Mouse (Mus musculus) left cerebral cortex, postnatal 10 days (tissue): ENCODE data around the gene Ttll5. TPM values are rescaled to one million over a fixed set of nuclear protein-coding genes. Genes with fewer than 3 reads are reported as not detected.

Experiments
- DNase-seq, 2 experiments: peaks; one replicate each; pipeline ENCODE4 v3.0.0; 2021 to 2022; ENCODE audit warnings: low spot score in 2 of 2, mixed read lengths in 1 of 2; ENCODE audit errors: extremely low spot score in 1 of 2
- intact Hi-C: fragments of 180-260 bp; cut with DNase I; formaldehyde crosslinking; loops from one replicate; pipeline ENCODE4 v1.15.1; 2025
- total RNA-seq, 2 experiments: library from RNA; stranded (reverse); gene quantifications; 2 replicates each; pipeline ENCODE4 v1.2.3; 2021

Gene Ttll5
- total RNA-seq, 2 experiments from 2014 or later = 29.7 to 38.6 TPM

GRCm38 (mm10) chr12:86057516-86057915 is 233.1 kb downstream of the Ttll5 start:
- DNase-seq = no peak
- intact Hi-C loops = no loop called here

GRCm38 (mm10) chr12:86059341-86059740 is 234.9 kb downstream of the Ttll5 start:
- no peak for DNase-seq
- intact Hi-C loops = no loop called here

DNA sequence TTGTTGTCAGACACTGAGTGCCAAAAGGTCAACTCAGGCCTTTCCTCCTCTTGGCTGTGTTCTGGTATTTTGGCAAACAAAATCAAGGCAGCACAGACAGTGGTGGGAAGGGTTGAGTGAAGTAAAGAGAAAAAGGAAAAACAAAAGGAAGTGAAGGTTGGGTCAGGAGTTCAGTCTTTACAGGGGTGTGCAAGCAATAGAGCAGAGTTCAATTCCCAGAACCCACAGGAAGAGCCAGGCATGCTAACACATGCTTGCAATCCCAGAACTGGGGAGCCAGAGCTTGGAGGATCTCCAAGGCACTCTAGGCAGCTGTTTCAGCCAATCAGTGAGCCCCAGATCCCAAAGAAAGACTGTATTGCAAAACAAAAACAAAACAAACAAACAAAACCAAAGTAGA is 240.3 kb downstream of the Ttll5 start:
- DNase-seq = no peak
- intact Hi-C loops = no loop called here

- DNase-seq = no peak
- intact Hi-C loops = loop anchor here (10.0 kb wide), 1 partner anchor 327 kb away; the partner anchor contains the start of gene Flvcr2
Observed at GRCm38 (mm10) chr12:86071432-86071831, 247.0 kb downstream of the Ttll5 start.

DNA sequence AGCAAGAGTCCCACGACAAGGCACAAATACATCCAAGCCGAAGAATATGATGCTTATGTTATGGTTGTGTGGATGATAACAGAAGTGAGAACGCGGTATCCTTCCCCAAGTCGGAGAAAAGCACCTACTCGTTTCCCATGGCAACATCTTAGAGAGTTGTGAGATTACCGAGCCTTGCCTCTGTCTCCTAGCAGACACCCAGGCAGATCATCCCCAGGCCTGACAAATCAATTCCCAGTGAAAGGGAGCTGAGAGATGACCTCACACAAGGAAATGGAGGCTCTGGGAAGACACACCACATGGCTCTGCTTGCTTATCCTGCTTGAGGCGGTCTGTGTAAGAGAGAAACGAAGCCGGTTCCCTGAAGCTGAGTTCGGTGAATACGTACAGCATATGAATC is 250.2 kb downstream of the Ttll5 start:
- peak; percentile 25 to 37 for DNase-seq
- intact Hi-C loops = loop anchor here (5.0 to 10.0 kb wide), 3 partner anchors 52 to 330 kb away; partner anchors contain the start of gene Flvcr2

DNA sequence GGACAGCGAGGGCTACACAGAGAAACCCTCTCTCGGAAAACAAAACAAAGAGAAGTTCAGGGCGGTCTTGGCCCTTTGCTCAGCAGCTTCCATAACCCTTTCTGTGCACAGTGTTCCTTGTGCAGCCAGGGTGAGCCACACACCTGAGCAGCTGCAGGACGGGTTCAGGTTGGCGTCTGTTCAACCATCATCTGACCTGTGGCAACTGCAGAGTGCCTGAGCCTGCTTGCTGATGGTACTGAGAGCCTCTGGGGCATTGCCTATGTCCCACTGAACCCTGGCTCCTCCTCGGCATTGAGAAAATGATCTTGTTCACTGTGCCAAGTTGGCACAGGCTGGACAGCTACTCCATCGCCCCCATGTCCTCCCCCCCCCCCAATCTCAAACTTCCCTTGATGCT is 250.9 kb downstream of the Ttll5 start:
- DNase-seq = no peak
- intact Hi-C loops = loop anchor here (5.0 to 10.0 kb wide), 3 partner anchors 53 to 331 kb away; partner anchors contain the start of gene Flvcr2

GRCm38 (mm10) chr12:86076321-86076901 is 252.0 kb downstream of the Ttll5 start:
- peak in 1 of 2 experiments; percentile 64 for DNase-seq
- intact Hi-C loops = loop anchor here (5.0 to 10.0 kb wide), 3 partner anchors 54 to 332 kb away; partner anchors contain the start of gene Flvcr2

DNA sequence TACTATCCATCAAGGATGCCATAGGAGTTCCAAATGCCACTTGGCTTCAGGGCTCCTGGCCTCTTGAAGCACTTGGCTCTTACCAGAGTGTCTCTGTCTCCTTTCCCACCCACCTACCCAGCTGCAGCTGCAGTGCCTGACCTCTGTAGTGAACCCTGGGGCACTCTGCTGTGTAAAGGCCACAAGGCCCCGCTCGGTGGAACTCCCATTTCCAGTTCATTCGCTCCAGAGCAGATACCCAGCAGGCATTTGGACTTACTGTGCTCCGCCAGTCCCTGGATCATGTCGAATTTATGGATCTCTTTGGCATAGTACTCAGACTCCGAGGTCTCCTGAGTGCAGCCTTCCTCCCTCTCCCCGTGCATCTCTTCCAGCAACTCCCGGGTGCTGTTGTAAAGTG is 252.9 kb downstream of the Ttll5 start:
- intact Hi-C loops = loop anchor here (5.0 to 10.0 kb wide), 3 partner anchors 55 to 333 kb away; partner anchors contain the start of gene Flvcr2
- DNase-seq = peak in 1 of 2 experiments; percentile 50

GRCm38 (mm10) chr12:86077736-86078135 is 253.3 kb downstream of the Ttll5 start:
- intact Hi-C loops = loop anchor here (2.0 to 10.0 kb wide), 4 partner anchors 55 to 333 kb away; partner anchors contain the start of gene Flvcr2
- DNase-seq = no peak

DNA sequence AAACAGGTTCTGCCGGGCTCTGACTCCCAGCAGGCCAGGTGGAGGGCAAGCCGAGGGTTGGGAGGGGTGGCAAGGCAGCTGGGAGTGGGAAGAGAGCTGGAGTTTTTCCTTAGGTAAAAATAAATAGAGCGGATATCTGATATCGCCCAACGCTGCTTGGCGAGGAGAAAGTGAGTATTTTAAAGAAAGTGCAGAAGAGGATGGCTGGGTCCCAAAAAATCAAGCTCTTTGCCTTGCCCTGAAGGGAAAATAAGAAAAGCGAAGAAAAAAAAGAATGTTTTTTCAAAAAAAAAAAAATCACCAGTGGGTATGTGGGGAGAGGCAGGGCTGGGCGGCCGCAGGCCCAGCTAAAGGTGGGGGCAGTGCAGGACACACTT is 253.7 kb downstream of the Ttll5 start:
- intact Hi-C loops = loop anchor here (2.0 to 10.0 kb wide), 4 partner anchors 56 to 333 kb away; partner anchors contain the start of gene Flvcr2
- DNase-seq = no peak

DNA sequence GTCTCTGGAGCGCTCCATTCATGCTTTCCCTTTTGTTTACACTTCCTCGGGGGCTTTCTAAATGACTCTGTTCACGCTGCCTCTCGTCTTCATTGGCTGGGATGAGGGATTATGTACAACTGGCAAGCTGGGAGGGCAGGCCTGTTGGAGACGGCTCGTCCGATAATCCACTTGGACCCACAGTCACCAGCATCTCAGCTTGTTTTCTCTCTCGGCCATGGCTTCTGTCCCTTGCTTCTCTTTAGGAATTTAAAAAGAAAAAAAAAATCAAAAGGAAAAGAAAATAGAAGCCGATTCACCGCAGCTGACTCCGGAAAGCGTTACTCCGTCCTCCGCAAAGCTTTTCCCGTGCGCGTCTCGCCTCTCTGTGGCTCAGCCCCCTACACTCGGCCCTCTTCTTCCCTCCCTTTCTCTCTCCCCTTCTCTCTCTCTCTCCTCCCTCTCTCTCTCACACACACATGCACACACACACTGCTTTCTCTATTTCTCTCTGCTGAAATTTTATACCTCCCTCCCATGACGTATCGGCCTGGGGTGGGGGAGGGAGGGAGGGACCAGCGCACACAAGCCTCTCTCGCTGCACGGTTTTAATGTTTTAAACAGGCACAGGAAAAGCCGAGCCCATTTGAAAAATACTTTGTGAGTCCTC is 254.2 kb downstream of the Ttll5 start, which contains the start of gene Tgfb3:
Gene Tgfb3 (minus strand): TSS at position 489 of the 649 bp plus-strand sequence.
- DNase-seq = no peak
- intact Hi-C loops = loop anchor here (2.0 to 10.0 kb wide), 4 partner anchors 56 to 334 kb away; partner anchors contain the start of gene Flvcr2

DNA sequence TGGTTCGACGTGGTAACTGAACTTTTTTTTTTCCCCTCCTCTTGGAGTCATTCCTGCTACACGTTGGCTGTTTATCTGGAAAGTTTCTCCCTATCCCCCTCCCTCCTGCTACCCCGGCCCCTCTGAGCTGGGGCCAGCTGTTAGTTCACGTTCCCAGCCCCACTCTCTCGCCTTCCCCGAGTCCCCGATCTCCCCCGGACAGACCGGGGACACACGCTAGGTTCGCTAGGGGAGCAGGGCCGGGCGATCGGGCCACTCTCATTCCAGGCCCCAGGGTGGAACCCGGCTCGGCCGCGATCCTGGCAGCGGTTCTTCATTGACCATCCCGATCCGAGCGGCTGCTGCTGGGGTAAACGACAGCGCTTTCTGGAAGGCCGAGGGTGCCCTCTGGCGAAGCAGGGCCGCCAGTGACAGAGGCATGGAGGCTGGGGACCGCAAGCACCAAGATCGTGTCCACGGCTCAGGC is 254.8 kb downstream of the Ttll5 start:
- peak; percentile 88 to 93 for DNase-seq
- intact Hi-C loops = loop anchor here (2.0 to 10.0 kb wide), 4 partner anchors 57 to 334 kb away; partner anchors contain the start of gene Flvcr2

GRCm38 (mm10) chr12:86082481-86083012 is 258.1 kb downstream of the Ttll5 start, which contains the start of gene Ift43:
Gene Ift43, plus strand, starts transcription at chr12:86082541.
- intact Hi-C loops = no loop called here
- DNase-seq = peak; percentile 73 to 90

DNA sequence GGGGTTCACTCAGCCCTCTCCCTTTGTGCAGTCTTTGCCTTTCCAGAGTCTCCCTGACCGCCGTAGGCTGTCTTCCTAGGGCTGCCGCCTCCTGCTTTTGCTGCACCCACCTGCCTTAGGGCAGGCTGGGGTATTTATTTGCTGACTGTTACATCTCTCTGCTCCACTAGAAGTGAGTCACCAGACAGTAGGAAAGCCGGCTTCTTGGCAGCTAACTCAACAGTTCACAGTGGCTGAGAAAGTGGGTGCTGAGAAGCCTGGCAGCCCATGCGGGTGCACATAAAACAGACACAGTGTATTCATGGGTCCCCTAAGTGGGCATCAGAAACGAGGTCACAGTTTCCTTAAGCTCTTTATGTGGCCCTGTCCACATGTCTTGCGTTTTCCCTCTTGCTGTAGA is 261.4 kb downstream of the Ttll5 start:
- intact Hi-C loops = no loop called here
- DNase-seq = peak in 1 of 2 experiments; percentile 27

DNA sequence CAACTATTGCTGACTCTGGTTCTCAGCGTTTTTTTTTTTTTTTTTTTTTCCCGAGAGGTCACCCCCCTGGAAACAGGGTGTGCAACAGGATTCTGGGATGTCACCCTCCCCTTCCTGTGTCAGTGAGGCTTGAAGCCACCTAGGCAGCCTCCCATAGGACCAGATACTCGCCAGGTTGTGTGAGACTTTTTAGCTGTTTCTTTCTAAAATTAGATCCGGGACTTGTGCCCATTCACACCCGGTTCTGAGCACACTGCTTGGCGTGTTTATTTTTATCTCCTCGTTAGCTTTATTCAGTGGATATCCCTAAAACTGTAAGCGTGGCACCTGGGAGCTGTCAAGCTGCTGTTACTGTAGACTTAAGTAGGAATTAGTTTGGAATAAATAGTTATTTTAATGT is 262.1 kb downstream of the Ttll5 start:
- intact Hi-C loops = no loop called here
- peak in 1 of 2 experiments; percentile 58 for DNase-seq

DNA sequence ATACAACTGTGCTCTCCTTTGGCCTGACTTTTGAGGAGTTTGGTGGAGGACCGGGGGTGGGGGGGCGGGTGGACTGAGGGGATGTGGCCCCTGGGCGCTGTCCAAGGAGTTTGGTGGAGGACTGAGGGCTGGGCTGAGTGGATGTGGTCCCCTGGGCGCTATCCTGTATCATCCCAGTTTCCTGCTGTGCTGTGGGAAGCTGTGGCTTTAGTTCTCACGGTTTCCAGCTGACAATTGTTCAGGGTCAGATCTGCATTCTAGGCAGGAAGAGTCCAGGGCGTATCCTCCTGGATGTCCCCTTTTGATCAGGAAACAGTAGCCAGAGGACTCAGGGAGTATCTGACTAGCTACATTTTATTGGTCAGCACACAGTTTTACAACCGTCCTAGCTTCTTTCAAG is 263.6 kb downstream of the Ttll5 start:
- peak in 1 of 2 experiments; percentile 71 for DNase-seq
- intact Hi-C loops = no loop called here

GRCm38 (mm10) chr12:86090764-86091163 is 266.3 kb downstream of the Ttll5 start:
- intact Hi-C loops = no loop called here
- DNase-seq = no peak

- peak in 1 of 2 experiments; percentile 53 for DNase-seq
- intact Hi-C loops = no loop called here
Observed at GRCm38 (mm10) chr12:86091601-86092132, 267.2 kb downstream of the Ttll5 start.

- intact Hi-C loops = no loop called here
- no peak for DNase-seq
Observed at GRCm38 (mm10) chr12:86094075-86094474, 269.6 kb downstream of the Ttll5 start.
